In the genomic region with DNA sequence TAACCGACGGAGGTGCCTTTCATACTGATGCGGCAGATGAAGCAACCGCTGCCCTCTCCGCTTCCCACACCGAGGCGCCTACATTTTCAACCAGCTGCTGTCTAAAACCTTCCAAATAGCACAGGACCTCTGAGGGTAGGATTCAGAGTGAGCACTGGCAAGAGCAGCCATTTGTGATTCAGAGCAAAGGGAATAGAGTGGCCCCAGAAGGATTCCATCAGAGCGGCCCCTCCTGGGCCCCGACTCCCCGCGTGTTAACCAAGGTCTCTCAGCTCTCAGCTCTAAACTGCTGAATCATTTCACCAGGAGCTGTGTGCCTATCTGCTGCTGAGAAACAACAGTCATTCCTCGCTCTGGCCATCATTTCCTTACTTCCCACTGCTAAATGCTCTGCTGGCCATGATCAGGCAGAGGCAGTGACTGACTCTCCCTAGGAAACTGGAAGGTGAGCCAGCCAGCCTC, we compare ENCODE assay signal across 7 mouse cellular contexts.
DNase-seq lines count a peak whose midpoint lies in the region; ATAC-seq lines count a peak whose summit lies in the region.

No protein-coding gene starts in this region.

- intact Hi-C loops in heart, postnatal 25 days (cut with DNase I), result no loop called here

- DNase-seq in ES-CJ7 (ENCODE audit: low read depth, low spot score) (peak; percentile 23), MEL-GATA-1-ER (ENCODE audit: extremely low read depth, low read depth) (peak; percentile 7)
- peak; percentile 5 for DNase-seq in heart, postnatal 25 days (ENCODE audit: low spot score)
- DNase-seq in lung, postnatal 10 days, result peak; percentile 6
- no peak for DNase-seq in kidney, adult 11 months
- DNase-seq in spleen, postnatal 10 days (ENCODE audit: low spot score in 2 of 2), result no peak

- peak; percentile 79 for ATAC-seq in erythroid progenitor cell, adult 5-6 weeks (replicated peaks; ENCODE audit: low FRiP score, poor library complexity, severe bottlenecking)

Comparison
In these comparisons a context has a peak if more than half of its experiments do, and no peak if none do; other contexts are left out.
1. DNase-seq: peak in ES-CJ7 (single experiment), MEL-GATA-1-ER (single experiment), heart, postnatal 25 days (single experiment) and lung, postnatal 10 days (single experiment); none in kidney, adult 11 months (single experiment) and spleen, postnatal 10 days (0 of 2).